Mouse (Mus musculus) thymus, adult 2 months (tissue): ENCODE measurements at regions not wholly inside any gene's neighbourhood (a gene's known extent, or its start where the extent isn't known, plus 50 kb on each side); places are given as distances from the start of the nearest gene placed in this dataset.

Experiments
- CTCF ChIP-seq: fragments of 200-500 bp; IDR thresholded peaks from 2 replicates; pipeline ENCODE4 v1.5.1; 2012; ENCODE audit warnings: mild to moderate bottlenecking, control low read depth, low read length, moderate library complexity, borderline replicate concordance; ENCODE audit not compliant: control insufficient read depth, poor library complexity, insufficient read depth; ENCODE audit errors: extremely low read depth
- POLR2A ChIP-seq: fragments of 200-500 bp; IDR thresholded peaks from 2 replicates; pipeline ENCODE4 v1.6.1; 2012; ENCODE audit warnings: mild to moderate bottlenecking, low read length, control low read depth, moderate library complexity; ENCODE audit not compliant: control insufficient read depth, poor library complexity, insufficient read depth; ENCODE audit errors: extremely low read depth

GRCm38 (mm10) chr9:32916731-32917130 lies 280.7 kb downstream of the Ets1 start:
- TF ChIP-seq POLR2A (no peak), CTCF (no peak)
